Mouse (Mus musculus): ENCODE measurements at regions not wholly inside any gene's neighbourhood (a gene's known extent, or its start where the extent isn't known, plus 50 kb on each side); places are given as distances from the start of the nearest gene placed in this dataset.
A peak's percentile ranks its signal among the peaks of the same experiment; 100 is the strongest.

DNA sequence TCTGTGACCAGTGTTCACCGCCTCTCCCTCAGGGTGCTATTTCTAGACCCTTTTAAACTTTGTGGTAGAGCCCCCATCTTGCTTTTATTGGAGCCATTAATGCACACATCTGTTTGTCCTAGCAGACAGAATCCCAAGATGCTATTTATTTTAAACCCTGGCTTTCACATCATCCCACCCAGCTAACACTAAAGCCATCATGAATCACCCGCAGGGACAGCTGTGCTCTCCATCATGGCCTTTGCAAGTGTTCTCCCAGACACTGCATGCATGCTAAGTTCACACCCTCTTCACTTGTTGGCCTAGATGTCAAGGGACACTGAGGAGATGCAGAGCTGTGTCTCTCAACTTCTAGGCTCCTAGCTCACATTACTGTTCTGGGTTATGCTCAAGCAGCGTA lies 220.9 kb upstream of the Igfbp3 start:
- H3K27me3 ChIP-seq (replicated peaks; ENCODE audit: control insufficient read depth, insufficient read depth, low read length), result no peaks in the 10 kb centered on the region
- H3K4me1 ChIP-seq (ENCODE audit: control insufficient read depth, insufficient read depth, low read length), result no peaks in the 10 kb centered on the region
- H3K4me2 ChIP-seq (ENCODE audit: low read length), result no peak overlapping the region
- H3K9me3 ChIP-seq (replicated peaks; ENCODE audit: control insufficient read depth, low read length), result no peaks in the 10 kb centered on the region
- H3K27ac ChIP-seq (ENCODE audit: low read depth, low read length), result no peak overlapping the region
- H3K4me3 ChIP-seq (ENCODE audit: low read depth, low read length), result no peak overlapping the region
- DNase-seq (ENCODE audit: low spot score) (no peak), ATAC-seq (no peak)
- H3K9ac ChIP-seq (ENCODE audit: low read length), result no peak overlapping the region
- H3K36me3 ChIP-seq (ENCODE audit: control insufficient read depth, insufficient read depth, low read length), result no peaks in the 10 kb centered on the region
- WGBS, result 98% methylated on average over 3 of the region's 3 CpGs

DNA sequence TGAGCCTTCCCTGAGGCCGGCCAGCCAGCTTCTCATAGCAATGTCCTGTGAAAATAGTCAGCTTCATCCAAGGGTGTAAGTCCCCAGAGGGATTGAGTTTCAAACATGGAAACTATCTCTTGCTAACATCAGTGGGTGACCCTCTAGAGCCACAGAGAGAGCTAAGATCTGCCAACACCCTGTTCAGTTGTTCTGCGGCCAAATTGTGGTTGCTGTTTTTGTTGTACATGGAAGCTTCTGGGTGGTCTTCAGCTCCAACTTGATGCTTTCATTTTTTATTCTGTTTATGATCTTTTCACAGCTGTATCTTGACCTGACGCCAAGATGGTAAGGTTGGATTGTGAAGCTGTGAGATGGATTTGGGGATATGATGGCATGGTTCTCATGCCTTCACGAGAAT lies 214.0 kb upstream of the Igfbp3 start:
- H3K4me3 ChIP-seq (ENCODE audit: low read depth, low read length), result no peak overlapping the region
- H3K27ac ChIP-seq (ENCODE audit: low read depth, low read length), result no peak overlapping the region
- H3K4me2 ChIP-seq (ENCODE audit: low read length), result no peak overlapping the region
- 91% methylated on average over 4 of the region's 4 CpGs for WGBS
- H3K9ac ChIP-seq (ENCODE audit: low read length), result no peak overlapping the region
- DNase-seq (ENCODE audit: low spot score) (no peak), ATAC-seq (no peak)
- H3K36me3 ChIP-seq (ENCODE audit: control insufficient read depth, insufficient read depth, low read length), result no peaks in the 10 kb centered on the region
- H3K4me1 ChIP-seq (ENCODE audit: control insufficient read depth, insufficient read depth, low read length), result no peaks in the 10 kb centered on the region
- no peaks in the 10 kb centered on the region for H3K9me3 ChIP-seq (replicated peaks; ENCODE audit: control insufficient read depth, low read length)
- no peaks in the 10 kb centered on the region for H3K27me3 ChIP-seq (replicated peaks; ENCODE audit: control insufficient read depth, insufficient read depth, low read length)

DNA sequence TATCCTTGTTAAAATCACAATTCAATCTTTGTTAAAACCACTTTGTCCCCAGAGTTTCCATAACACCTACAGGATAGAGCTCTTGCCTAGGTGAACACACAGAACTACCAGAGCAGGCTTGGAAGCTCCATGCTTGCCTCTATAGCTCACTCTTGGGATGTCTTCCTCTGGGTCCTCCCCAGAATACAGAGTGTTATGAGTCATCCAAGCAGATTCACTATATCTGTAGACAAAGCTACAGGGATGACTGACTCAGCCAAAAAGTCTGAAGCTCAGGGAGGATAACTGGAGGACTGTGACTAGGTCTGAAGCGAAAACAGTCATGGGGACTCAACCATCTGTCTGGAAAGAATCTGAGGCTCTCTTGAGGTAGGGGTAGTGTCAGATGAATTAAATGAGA lies 211.5 kb upstream of the Igfbp3 start:
- no peak overlapping the region for H3K4me3 ChIP-seq (ENCODE audit: low read depth, low read length)
- H3K27me3 ChIP-seq (replicated peaks; ENCODE audit: control insufficient read depth, insufficient read depth, low read length), result no peaks in the 10 kb centered on the region
- no peaks in the 10 kb centered on the region for H3K9me3 ChIP-seq (replicated peaks; ENCODE audit: control insufficient read depth, low read length)
- no peaks in the 10 kb centered on the region for H3K36me3 ChIP-seq (ENCODE audit: control insufficient read depth, insufficient read depth, low read length)
- no peak overlapping the region for H3K4me2 ChIP-seq (ENCODE audit: low read length)
- H3K27ac ChIP-seq (ENCODE audit: low read depth, low read length), result no peak overlapping the region
- no peak for DNase-seq (ENCODE audit: low spot score)
- ATAC-seq, result no peak
- 93% methylated on average over 1 of the region's 1 CpGs for WGBS
- no peaks in the 10 kb centered on the region for H3K4me1 ChIP-seq (ENCODE audit: control insufficient read depth, insufficient read depth, low read length)
- H3K9ac ChIP-seq (ENCODE audit: low read length), result no peak overlapping the region

DNA sequence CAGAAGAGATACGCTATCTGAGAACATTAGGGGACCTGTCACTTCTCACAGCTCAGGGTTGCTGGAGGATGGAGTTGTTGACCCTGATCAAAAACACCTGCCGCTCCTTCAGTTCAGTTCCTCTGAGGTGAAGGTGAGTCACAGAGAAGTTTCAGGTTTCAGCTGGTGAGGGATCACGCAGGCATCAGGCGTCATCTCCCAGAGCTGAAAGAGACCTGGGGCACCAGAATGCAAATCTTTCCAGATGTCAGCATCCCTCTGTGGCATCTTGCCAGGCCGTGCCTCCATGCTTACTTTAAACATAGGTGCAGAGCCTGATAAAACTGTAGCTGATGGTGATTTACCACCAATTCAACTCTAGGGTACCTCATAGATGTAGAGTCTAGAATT lies 210.4 kb upstream of the Igfbp3 start:
- no peaks in the 10 kb centered on the region for H3K27me3 ChIP-seq (replicated peaks; ENCODE audit: control insufficient read depth, insufficient read depth, low read length)
- DNase-seq (ENCODE audit: low spot score), result no peak
- WGBS, result 77% methylated on average over 5 of the region's 5 CpGs
- H3K27ac ChIP-seq (ENCODE audit: low read depth, low read length), result no peak overlapping the region
- no peak overlapping the region for H3K4me2 ChIP-seq (ENCODE audit: low read length)
- H3K4me1 ChIP-seq (ENCODE audit: control insufficient read depth, insufficient read depth, low read length), result no peaks in the 10 kb centered on the region
- H3K9ac ChIP-seq (ENCODE audit: low read length), result no peak overlapping the region
- H3K36me3 ChIP-seq (ENCODE audit: control insufficient read depth, insufficient read depth, low read length), result no peaks in the 10 kb centered on the region
- ATAC-seq, result no peak
- no peaks in the 10 kb centered on the region for H3K9me3 ChIP-seq (replicated peaks; ENCODE audit: control insufficient read depth, low read length)
- no peak overlapping the region for H3K4me3 ChIP-seq (ENCODE audit: low read depth, low read length)

- ATAC-seq, result peak; percentile 69
- peak; percentile 13 for DNase-seq (ENCODE audit: low spot score)
- Histone ChIP-seq H3K4me2 (ENCODE audit: low read length) (peak overlapping the region; percentile 17; the same call in 1 of the 2 replicates), H3K27ac (ENCODE audit: low read depth, low read length) (no peak overlapping the region), H3K4me3 (ENCODE audit: low read depth, low read length) (no peak overlapping the region), H3K4me1 (ENCODE audit: control insufficient read depth, insufficient read depth, low read length) (no peaks in the 10 kb centered on the region), H3K9me3 (replicated peaks; ENCODE audit: control insufficient read depth, low read length) (no peaks in the 10 kb centered on the region), H3K9ac (ENCODE audit: low read length) (peak overlapping the region; percentile 35; the same call in 1 of the 2 replicates), H3K27me3 (replicated peaks; ENCODE audit: control insufficient read depth, insufficient read depth, low read length) (no peaks in the 10 kb centered on the region), H3K36me3 (ENCODE audit: control insufficient read depth, insufficient read depth, low read length) (no peaks in the 10 kb centered on the region)
- WGBS, result 3% methylated on average over 13 of the region's 13 CpGs
These were observed 209.8 kb upstream of the Igfbp3 start for GRCm38 (mm10) chr11:7423276-7424081.

- no peak overlapping the region for H3K4me2 ChIP-seq (ENCODE audit: low read length)
- H3K9me3 ChIP-seq (replicated peaks; ENCODE audit: control insufficient read depth, low read length), result no peaks in the 10 kb centered on the region
- ATAC-seq, result no peak
- no peaks in the 10 kb centered on the region for H3K4me1 ChIP-seq (ENCODE audit: control insufficient read depth, insufficient read depth, low read length)
- no peak overlapping the region for H3K9ac ChIP-seq (ENCODE audit: low read length)
- H3K36me3 ChIP-seq (ENCODE audit: control insufficient read depth, insufficient read depth, low read length), result no peaks in the 10 kb centered on the region
- 81% methylated on average over 3 of the region's 3 CpGs for WGBS
- DNase-seq (ENCODE audit: low spot score), result no peak
- H3K27ac ChIP-seq (ENCODE audit: low read depth, low read length), result no peak overlapping the region
- H3K27me3 ChIP-seq (replicated peaks; ENCODE audit: control insufficient read depth, insufficient read depth, low read length), result no peaks in the 10 kb centered on the region
- H3K4me3 ChIP-seq (ENCODE audit: low read depth, low read length), result no peak overlapping the region
These were observed 198.9 kb upstream of the Igfbp3 start for GRCm38 (mm10) chr11:7412631-7413030.

DNA sequence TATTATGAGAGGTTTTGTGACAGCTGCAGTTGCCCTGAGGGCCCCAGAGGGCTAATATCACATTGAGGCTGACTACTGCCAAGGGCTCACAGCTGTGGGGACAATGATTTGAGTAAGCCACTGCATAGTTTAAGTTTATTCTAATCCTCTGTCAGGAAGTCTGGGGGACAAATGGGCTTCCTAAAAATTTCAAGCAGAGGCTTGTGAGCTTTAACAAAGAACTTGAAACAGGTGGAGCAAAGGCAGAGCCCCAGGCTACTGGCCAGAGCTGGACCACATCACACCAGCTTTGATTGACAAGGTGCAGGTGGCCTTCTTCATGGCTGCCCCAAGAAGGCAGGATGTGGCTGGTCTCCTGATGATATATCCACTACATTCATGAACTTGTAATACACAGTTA lies 195.3 kb upstream of the Igfbp3 start:
- Histone ChIP-seq H3K27ac (ENCODE audit: low read depth, low read length) (no peak overlapping the region), H3K4me3 (ENCODE audit: low read depth, low read length) (no peak overlapping the region), H3K9me3 (replicated peaks; ENCODE audit: control insufficient read depth, low read length) (no peaks in the 10 kb centered on the region), H3K4me1 (ENCODE audit: control insufficient read depth, insufficient read depth, low read length) (no peaks in the 10 kb centered on the region), H3K36me3 (ENCODE audit: control insufficient read depth, insufficient read depth, low read length) (no peaks in the 10 kb centered on the region), H3K4me2 (ENCODE audit: low read length) (no peak overlapping the region), H3K9ac (ENCODE audit: low read length) (no peak overlapping the region), H3K27me3 (replicated peaks; ENCODE audit: control insufficient read depth, insufficient read depth, low read length) (no peaks in the 10 kb centered on the region)
- ATAC-seq, result no peak
- DNase-seq (ENCODE audit: low spot score), result no peak

DNA sequence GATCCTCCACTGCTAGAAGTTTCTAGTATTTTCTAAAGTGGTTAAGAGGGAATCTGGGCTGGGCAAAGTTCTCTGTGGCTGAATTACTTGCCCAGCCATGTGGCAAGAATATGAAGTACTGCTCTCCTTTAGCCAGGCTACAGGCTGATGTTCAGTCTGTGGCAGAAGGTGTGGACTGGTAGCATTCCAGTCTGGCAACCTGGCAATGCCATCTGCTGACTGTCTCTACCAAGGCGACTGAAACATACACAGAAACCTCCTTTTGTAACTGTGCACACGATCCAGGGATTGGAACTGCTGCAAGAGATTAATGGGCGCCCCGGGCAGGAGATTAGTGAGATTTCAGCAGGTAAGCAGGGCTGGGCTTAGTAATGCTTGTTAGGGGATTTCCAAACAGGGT lies 190.9 kb upstream of the Igfbp3 start:
- Histone ChIP-seq H3K27me3 (replicated peaks; ENCODE audit: control insufficient read depth, insufficient read depth, low read length) (no peaks in the 10 kb centered on the region), H3K27ac (ENCODE audit: low read depth, low read length) (no peak overlapping the region), H3K9me3 (replicated peaks; ENCODE audit: control insufficient read depth, low read length) (no peaks in the 10 kb centered on the region), H3K4me3 (ENCODE audit: low read depth, low read length) (no peak overlapping the region), H3K4me2 (ENCODE audit: low read length) (no peak overlapping the region), H3K36me3 (ENCODE audit: control insufficient read depth, insufficient read depth, low read length) (no peaks in the 10 kb centered on the region), H3K9ac (ENCODE audit: low read length) (no peak overlapping the region), H3K4me1 (ENCODE audit: control insufficient read depth, insufficient read depth, low read length) (no peaks in the 10 kb centered on the region)
- WGBS, result 73% methylated on average over 4 of the region's 4 CpGs
- DNase-seq (ENCODE audit: low spot score) (no peak), ATAC-seq (no peak)

DNA sequence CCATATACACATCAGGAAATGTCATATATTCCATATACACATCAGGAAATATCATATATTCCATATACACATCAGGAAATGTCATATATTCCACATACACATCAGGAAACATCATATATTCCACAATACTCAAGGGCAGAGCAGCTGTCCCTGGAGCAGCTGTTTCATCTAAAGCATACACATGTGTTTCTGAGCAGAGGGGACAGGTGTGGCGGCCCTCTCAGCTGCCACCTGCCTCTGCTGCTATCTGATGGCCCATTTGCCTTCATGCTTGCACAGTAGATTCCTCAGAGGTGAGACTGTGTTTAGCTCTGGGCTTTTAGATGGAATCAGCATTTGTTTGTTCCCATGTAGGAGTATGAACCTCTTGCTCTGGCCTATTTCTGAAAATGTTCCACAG lies 158.1 kb upstream of the Igfbp3 start:
- DNase-seq (ENCODE audit: low spot score) (no peak), ATAC-seq (no peak)
- no peaks in the 10 kb centered on the region for H3K36me3 ChIP-seq (ENCODE audit: control insufficient read depth, insufficient read depth, low read length)
- H3K4me1 ChIP-seq (ENCODE audit: control insufficient read depth, insufficient read depth, low read length), result no peaks in the 10 kb centered on the region
- no peak overlapping the region for H3K27ac ChIP-seq (ENCODE audit: low read depth, low read length)
- H3K4me2 ChIP-seq (ENCODE audit: low read length), result no peak overlapping the region
- H3K4me3 ChIP-seq (ENCODE audit: low read depth, low read length), result no peak overlapping the region
- H3K27me3 ChIP-seq (replicated peaks; ENCODE audit: control insufficient read depth, insufficient read depth, low read length), result no peaks in the 10 kb centered on the region
- no peak overlapping the region for H3K9ac ChIP-seq (ENCODE audit: low read length)
- H3K9me3 ChIP-seq (replicated peaks; ENCODE audit: control insufficient read depth, low read length), result no peaks in the 10 kb centered on the region
- 81% methylated on average over 1 of the region's 1 CpGs for WGBS

Data from forebrain, embryonic 14.5 days (tissue).